Mouse (Mus musculus) T-helper 1 cell (primary cell): ENCODE measurements at regions not wholly inside any gene's neighbourhood (a gene's known extent, or its start where the extent isn't known, plus 50 kb on each side); places are given as distances from the start of the nearest gene placed in this dataset.

Experiments
- in situ Hi-C: fragments of 300-600 bp; cut with MboI, MseI; formaldehyde crosslinking; loops from one replicate; pipeline ENCODE4 v1.15.1; 2025; ENCODE audit warnings: high pct_unique_total_duplicates

- in situ Hi-C loops: no loop called here
Measured at GRCm38 (mm10) chr1:137227098-137227485, 266.8 kb upstream of the Nr5a2 start.

GRCm38 (mm10) chr1:137226479-137227097 is 266.3 kb upstream of the Nr5a2 start:
- in situ Hi-C loops: no loop called here

- in situ Hi-C loops: no loop called here
Measured at GRCm38 (mm10) chr1:137225418-137225817, 265.2 kb upstream of the Nr5a2 start.

- in situ Hi-C loops: loop anchor here (25.0 kb wide), 1 partner anchor 686 kb away; no protein-coding TSS in a partner anchor
Measured at GRCm38 (mm10) chr1:137223052-137223451, 262.8 kb upstream of the Nr5a2 start.

GRCm38 (mm10) chr1:137221087-137222057 is 261.1 kb upstream of the Nr5a2 start:
- in situ Hi-C loops: loop anchor here (25.0 kb wide), 1 partner anchor 684 kb away; no protein-coding TSS in a partner anchor

GRCm38 (mm10) chr1:137220226-137220625 is 260.0 kb upstream of the Nr5a2 start:
- in situ Hi-C loops: loop anchor here (25.0 kb wide), 1 partner anchor 683 kb away; no protein-coding TSS in a partner anchor

GRCm38 (mm10) chr1:137218611-137219010 is 258.4 kb upstream of the Nr5a2 start:
- in situ Hi-C loops: loop anchor here (25.0 kb wide), 1 partner anchor 681 kb away; no protein-coding TSS in a partner anchor

- in situ Hi-C loops: loop anchor here (25.0 kb wide), 1 partner anchor 681 kb away; no protein-coding TSS in a partner anchor
Measured at GRCm38 (mm10) chr1:137218096-137218495, 257.8 kb upstream of the Nr5a2 start.

GRCm38 (mm10) chr1:137217206-137217605 is 257.0 kb upstream of the Nr5a2 start:
- in situ Hi-C loops: loop anchor here (25.0 kb wide), 1 partner anchor 680 kb away; no protein-coding TSS in a partner anchor

- in situ Hi-C loops: loop anchor here (25.0 kb wide), 1 partner anchor 677 kb away; no protein-coding TSS in a partner anchor
Measured at GRCm38 (mm10) chr1:137214328-137214727, 254.1 kb upstream of the Nr5a2 start.

- in situ Hi-C loops: loop anchor here (25.0 kb wide), 1 partner anchor 676 kb away; no protein-coding TSS in a partner anchor
Measured at GRCm38 (mm10) chr1:137213717-137214116, 253.5 kb upstream of the Nr5a2 start.

- in situ Hi-C loops: loop anchor here (25.0 kb wide), 1 partner anchor 676 kb away; no protein-coding TSS in a partner anchor
Measured at GRCm38 (mm10) chr1:137212856-137213255, 252.6 kb upstream of the Nr5a2 start.

GRCm38 (mm10) chr1:137204371-137204770 is 244.1 kb upstream of the Nr5a2 start:
- in situ Hi-C loops: loop anchor here (25.0 kb wide), 1 partner anchor 667 kb away; no protein-coding TSS in a partner anchor

- in situ Hi-C loops: loop anchor here (25.0 kb wide), 1 partner anchor 666 kb away; no protein-coding TSS in a partner anchor
Measured at GRCm38 (mm10) chr1:137203512-137203911, 243.3 kb upstream of the Nr5a2 start.

- in situ Hi-C loops: loop anchor here (25.0 kb wide), 1 partner anchor 664 kb away; no protein-coding TSS in a partner anchor
Measured at GRCm38 (mm10) chr1:137200931-137201330, 240.7 kb upstream of the Nr5a2 start.

GRCm38 (mm10) chr1:137195962-137196361 is 235.7 kb upstream of the Nr5a2 start:
- in situ Hi-C loops: no loop called here

- in situ Hi-C loops: no loop called here
Measured at GRCm38 (mm10) chr1:137195065-137195620, 234.9 kb upstream of the Nr5a2 start.

- in situ Hi-C loops: no loop called here
Measured at GRCm38 (mm10) chr1:137178231-137178630, 218.0 kb upstream of the Nr5a2 start.

GRCm38 (mm10) chr1:137176696-137177095 is 216.4 kb upstream of the Nr5a2 start:
- in situ Hi-C loops: no loop called here

- in situ Hi-C loops: no loop called here
Measured at GRCm38 (mm10) chr1:137174081-137174480, 213.8 kb upstream of the Nr5a2 start.

- in situ Hi-C loops: no loop called here
Measured at GRCm38 (mm10) chr1:137172128-137172527, 211.9 kb upstream of the Nr5a2 start.
